Mouse (Mus musculus): ENCODE results near the gene Gm49721.
"Not testable (repeated sequence)": the region's sequence is repeated elsewhere in the genome, so short reads cannot be mapped to it uniquely, and the experiment has no call there.

Gene Gm49721

GRCm38 (mm10) chr17:6978287-6979248 is at the start of gene Gm49721:
Gene Gm49721 (plus strand): TSS chr17:6978904.
- peak; percentile 27 to 60 for DNase-seq (ENCODE audit: low spot score in 2 of 2)

GRCm38 (mm10) chr17:6931625-6932024 is 47.1 kb upstream of the Gm49721 start:
- not testable (repeated sequence) for DNase-seq (ENCODE audit: low spot score in 2 of 2)

DNA sequence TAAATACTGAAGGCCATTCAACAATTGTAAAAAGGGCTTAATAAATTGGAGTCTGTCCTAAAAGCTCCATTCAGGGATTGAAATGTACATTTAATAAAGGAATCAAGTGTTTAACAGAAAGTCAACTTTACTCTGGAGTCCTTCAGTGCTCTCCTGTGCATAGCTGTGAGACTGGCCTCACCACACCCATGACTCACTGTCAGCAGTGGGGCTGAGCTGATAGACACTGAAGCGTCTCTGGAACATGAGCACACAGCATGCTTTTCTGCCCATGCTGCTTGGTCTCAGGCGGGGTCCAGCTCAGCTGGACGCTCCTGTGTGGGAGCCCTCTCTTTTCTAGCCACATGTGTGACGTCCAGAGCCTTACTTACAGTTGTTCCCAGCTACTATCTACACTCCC is 36.1 kb upstream of the Gm49721 start:
- not testable (repeated sequence) for DNase-seq (ENCODE audit: low spot score in 2 of 2)

GRCm38 (mm10) chr17:6947637-6947983 is 31.1 kb upstream of the Gm49721 start:
- not testable (repeated sequence) for DNase-seq (ENCODE audit: low spot score in 2 of 2)

DNA sequence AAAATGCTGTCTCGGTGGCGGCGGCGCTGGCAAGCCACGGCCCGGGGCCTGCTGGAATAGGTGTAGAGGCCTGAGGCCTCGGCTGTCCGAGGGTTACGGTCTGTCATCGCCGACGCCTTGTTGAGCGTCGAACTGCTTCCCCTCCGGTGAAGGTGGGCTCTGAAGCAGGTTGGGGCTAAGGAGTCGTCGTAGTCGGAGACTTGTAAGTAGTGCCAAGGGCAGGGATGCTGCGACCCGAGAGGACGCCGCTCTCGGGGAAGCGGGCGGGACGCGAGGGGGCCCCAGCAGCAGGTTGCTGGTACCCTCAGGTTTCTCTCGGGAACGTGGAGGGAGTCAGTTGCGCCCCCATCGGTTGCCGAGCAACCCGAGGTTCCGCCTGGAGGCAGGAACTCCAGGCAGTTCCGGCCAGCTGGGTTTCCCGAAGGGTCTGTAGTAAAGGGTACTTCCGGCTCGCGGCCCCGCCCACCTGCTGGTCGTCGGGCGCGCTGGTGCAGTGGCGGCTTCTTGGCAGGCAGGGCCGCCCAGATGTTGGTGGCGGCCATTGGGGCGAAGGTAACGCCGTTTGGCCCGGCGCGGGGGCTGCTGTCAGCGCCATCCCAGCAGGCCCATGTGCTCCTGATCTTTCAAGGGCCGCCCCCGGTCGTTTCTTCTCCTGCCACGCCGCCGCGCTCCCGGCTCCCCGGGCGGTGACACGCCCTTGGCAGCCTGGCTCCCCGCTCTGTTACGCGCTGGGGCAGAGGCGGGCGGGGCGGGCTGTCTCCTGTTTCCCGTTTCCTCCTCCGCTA is 30.5 kb upstream of the Gm49721 start, which contains the start of gene Rsph3b:
Gene Rsph3b, minus strand, starts transcription at position 699 of the 785 bp plus-strand sequence.
- peak; percentile 76 to 88 for DNase-seq (ENCODE audit: low spot score in 2 of 2)

GRCm38 (mm10) chr17:6948769-6949228 is 29.9 kb upstream of the Gm49721 start:
- DNase-seq (ENCODE audit: low spot score in 2 of 2) = not testable (repeated sequence)

- DNase-seq (ENCODE audit: low spot score in 2 of 2) = not testable (repeated sequence)
Observed at GRCm38 (mm10) chr17:6958881-6959280, 19.8 kb upstream of the Gm49721 start.

DNA sequence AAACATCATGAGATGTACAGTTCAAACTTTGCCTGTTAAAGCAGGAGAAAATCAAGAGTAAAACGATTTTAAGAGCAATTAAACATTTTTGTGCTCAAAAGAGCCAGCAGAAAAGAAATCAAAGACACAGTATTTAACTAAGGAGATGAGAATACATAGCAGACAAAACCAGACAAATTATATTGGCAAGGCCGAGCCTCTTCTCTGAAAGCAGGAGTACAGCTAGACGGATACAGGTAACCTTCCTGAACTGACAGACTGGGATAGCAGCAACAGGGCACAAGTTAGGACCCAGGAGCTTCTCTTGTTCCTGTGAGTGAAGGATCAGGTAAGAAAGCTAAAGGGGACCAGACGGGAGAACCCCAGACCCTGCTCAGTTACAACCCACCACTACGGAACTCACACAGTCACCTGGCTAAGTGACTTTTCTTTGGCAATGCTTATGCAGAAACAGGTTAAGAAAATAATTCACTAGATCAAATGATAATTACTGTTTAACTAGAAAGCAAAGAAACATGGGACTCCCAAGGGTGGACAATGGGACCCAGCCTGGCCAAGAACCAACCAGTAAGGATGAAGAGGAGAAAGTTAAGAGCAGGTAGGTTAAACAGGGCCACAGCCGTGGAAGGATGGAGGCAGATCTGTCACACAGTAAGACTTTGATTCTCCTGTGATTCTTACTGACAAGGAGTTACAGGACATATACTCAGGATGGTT is 19.0 kb upstream of the Gm49721 start:
- DNase-seq (ENCODE audit: low spot score in 2 of 2) = not testable (repeated sequence)

GRCm38 (mm10) chr17:6960349-6960748 is 18.4 kb upstream of the Gm49721 start:
- not testable (repeated sequence) for DNase-seq (ENCODE audit: low spot score in 2 of 2)

DNA sequence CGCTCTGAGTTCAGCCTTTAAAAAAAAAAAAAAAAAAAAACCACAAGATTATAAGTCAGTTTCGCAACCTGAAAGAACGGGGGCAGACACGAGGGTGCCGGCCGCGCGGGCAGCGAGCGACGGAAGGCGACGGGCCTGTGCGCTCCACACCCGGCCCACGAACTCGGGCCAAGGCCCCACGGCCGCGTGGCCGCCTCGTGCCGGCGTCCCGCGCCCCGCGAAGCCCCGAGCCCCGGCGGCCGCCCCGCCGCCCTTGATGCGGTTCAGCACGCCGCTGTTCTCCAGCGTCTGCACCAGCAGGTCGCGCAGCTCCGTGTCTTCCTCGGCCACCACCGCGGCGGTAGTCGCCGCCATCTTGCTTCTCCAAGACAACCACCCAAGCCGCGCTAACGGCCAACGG is 17.9 kb upstream of the Gm49721 start, which contains the start of gene Tagap1:
Gene Tagap1, minus strand, starts transcription at position 381 of the 400 bp plus-strand sequence.
- peak in 1 of 2 experiments; percentile 49 for DNase-seq (ENCODE audit: low spot score in 2 of 2)

- DNase-seq (ENCODE audit: low spot score in 2 of 2) = peak in 1 of 2 experiments; percentile 57
Observed at GRCm38 (mm10) chr17:6961181-6962000, 17.3 kb upstream of the Gm49721 start.

DNA sequence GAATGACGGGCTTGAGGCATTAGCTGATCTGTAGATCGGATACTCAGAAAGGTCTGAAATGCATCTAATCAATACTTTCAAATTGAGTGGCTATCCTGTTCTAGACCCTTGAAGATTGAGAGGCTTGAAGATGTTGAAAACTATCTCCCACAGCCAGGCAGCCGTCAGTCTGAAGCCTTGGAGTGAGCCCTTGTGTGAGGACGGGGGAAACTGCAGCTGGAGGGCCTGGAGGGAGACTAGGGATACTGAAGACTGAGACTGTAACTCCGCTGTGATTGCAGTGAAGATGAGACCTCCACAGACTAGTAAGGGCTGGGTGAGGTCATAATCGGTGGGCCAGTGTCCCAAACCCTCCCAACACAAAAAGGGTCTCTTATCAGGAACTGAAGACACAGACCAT is 16.4 kb upstream of the Gm49721 start:
- not testable (repeated sequence) for DNase-seq (ENCODE audit: low spot score in 2 of 2)

- DNase-seq (ENCODE audit: low spot score in 2 of 2) = not testable (repeated sequence)
Observed at GRCm38 (mm10) chr17:6962936-6963335, 15.8 kb upstream of the Gm49721 start.

DNA sequence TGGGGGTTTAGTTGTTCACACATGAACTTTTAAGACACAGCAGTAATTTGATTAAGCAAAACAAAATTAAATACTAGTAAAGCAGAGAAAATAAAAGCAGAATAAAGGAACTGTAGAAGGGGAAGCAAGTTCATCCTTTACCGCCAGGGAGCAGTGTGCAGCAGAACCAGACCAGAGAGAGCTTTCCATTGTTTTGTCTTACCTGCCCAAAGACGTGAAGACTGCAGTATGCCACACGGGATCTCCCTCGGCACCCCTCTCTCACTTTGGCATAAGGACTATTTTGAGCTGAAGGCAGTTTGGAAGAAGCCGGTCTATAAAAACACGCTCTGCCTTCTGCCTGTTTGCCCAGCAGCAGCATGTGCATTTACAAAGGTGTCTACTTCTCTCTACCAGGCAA is 13.3 kb upstream of the Gm49721 start:
- peak in 1 of 2 experiments; percentile 46 for DNase-seq (ENCODE audit: low spot score in 2 of 2)

GRCm38 (mm10) chr17:6967673-6968072 is 11.0 kb upstream of the Gm49721 start:
- not testable (repeated sequence) for DNase-seq (ENCODE audit: low spot score in 2 of 2)

DNA sequence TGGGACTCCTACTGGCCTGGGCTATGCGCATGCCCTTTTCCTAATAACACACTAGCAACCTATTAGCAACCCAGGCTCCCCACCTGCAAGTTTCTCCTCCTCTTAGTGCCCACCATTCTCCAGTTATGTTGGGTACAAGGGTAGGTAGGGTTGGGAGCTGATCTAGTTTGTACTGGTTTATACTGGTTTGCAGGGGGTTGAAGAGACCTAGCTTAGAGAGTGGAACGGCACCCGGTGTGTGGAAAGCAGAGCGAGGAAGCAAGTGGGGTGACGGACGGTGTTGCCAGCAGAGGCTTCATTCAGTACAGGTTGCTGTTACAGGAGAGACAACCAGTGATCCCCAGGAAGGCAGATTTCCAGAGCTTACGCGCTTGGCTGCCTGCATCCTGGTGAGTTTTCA is 8.4 kb upstream of the Gm49721 start, which contains the start of gene Rnaset2b:
Gene Rnaset2b, plus strand, starts transcription at position 301 of the 400 bp plus-strand sequence.
- DNase-seq (ENCODE audit: low spot score in 2 of 2) = not testable (repeated sequence)

GRCm38 (mm10) chr17:6971238-6971637 is 7.5 kb upstream of the Gm49721 start:
- not testable (repeated sequence) for DNase-seq (ENCODE audit: low spot score in 2 of 2)

DNA sequence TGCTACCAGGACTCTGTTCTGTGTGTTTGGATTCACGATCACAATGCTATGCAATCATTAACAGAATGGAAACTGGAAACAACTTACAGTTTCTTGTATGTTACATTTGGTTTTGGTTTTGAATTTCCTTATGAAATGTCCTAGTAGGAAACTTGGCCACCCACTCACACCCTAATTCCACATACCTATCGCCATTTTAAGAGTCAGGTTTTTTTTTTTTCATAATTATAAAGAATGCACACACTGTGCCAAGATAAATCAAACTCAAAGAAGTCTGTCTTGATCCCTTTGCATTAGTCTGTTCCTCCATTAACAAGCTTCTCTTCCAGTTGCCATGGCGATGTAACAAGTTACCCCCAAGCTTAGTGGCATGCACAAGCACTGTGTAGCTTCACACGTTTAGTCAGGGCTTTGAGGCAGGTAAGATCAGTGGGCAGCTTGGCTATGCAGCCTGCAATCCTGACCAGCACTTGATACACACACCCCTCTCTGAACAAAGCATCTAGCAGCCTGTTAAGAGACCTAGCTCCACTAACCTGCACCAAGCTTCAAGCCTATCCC is 5.8 kb upstream of the Gm49721 start:
- not testable (repeated sequence) for DNase-seq (ENCODE audit: low spot score in 2 of 2)

GRCm38 (mm10) chr17:6974985-6975384 is 3.7 kb upstream of the Gm49721 start:
- not testable (repeated sequence) for DNase-seq (ENCODE audit: low spot score in 2 of 2)

DNA sequence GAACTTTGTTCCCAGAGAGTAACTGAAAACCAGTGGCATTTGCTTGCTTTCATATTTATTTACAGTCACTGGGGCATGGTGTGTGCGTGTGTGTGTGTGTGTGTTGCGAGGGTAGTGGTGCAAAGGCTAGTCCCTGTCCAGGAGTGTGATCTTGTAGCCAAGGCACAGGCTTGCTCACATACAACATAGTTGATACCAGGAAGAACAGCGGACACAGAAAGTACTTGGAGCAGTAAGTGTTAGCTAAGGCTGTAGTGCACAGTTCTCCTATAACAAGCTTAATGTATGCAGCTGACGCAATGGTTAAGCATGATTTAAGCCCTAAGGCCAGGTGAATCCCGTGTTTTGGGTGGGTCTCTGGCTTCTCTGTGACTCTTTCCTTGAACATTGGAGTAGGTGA is 676 bp downstream of the Gm49721 start:
- DNase-seq (ENCODE audit: low spot score in 2 of 2) = not testable (repeated sequence)
